Mouse (Mus musculus): Measurements from ENCODE around the gene Vil1. TPM values are rescaled to one million over a fixed set of nuclear protein-coding genes. Genes with fewer than 3 reads are reported as not detected.

Vil1 gene
- polyA plus RNA-seq (2017; shearing (Covaris generic)): under 1 TPM in 2 of 3 experiments, not detected in 1; 0.26 to 0.41 TPM

DNA sequence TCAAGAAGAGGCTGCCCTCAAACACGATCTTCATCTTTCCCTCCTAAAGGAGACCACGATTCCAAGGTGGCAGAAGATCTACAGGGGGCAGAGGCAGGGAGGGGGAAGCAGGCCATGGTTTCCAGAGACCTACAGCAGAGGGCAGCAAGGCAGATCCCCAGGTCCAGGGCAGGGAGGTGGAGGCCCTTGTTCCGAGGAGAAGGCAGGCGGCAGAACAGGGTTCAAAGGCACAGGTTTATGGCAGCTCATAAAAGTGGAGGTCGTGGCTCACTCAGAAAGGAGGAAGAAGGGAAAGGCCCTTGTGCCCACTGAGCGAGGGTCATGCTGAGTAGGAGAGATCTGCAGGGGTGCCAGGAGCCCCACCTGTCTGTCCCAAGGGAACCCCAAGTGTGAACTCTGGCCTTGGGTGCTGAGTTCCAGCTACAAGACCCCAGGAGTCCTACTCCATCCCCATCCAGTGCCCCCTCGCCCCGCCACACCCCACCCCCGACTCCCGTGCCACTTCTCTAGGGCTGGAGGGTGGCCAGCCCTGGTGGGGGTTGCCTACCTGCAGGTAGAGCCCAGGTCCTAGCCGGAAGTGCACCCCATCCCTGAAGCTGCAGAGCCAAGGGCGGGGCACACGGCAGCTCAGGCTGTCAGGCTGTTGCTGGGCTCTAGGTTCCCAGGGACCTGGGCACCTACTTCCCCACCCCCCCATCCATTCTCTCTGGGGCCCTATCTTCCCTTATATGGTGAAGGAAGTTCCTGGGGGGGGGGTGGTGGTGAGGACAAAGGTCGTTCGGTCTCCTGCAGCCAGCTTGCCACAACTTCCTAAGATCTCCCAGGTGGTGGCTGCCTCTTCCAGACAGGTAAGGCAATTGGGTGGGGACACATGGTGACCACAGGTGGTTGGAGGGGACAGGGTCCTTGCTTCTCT is at the start of gene Vil1:
Vil1 (plus strand) TSS at position 788 of the 916 bp plus-strand sequence.
- ATAC-seq: no peak

DNA sequence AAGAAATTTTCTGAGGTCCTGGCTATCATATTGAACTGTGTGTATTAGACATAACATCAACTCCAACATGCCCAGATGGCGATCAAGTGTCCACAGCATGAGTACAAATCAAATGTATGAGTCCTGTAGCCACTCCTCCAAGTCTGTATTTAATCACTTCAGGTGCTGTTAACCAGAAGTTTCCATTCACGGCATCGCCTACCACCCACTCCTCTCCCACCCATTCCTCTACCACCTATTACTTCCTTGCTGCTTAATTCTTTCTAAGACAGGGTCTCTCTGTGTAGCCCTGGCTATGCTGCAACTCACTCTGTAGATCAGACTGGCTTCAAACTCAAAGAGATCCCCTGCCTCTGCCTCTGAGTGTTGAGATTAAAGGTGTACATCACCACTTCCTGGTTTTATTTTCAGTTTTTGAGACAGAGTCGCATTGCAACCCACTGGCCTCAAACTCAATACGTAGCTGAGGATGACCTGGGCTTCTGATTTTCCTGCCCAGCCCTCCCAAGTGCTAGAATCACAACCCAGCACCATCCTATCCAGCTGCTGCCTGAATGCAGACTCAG is 49.1 kb upstream of the Vil1 start:
- ATAC-seq: peak; percentile 63

DNA sequence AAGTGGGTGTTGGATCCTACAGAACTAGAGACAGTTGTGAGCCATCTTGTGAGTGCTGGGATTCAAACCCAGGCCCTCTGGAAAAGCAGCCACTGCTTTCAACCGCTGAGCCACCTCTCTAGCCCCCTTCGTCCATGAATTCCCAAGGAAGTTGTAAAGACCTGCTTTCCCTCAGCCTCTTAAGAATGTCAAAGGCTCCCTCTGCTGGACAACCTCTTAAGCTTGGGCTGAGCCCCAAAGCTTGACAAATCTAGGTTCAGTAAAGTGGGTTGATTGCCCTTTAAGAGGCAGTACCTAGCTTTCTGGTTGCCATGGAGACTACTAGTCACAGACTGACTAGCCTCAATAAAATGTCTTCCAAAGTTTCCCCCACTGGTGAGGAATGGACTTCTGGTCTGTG is 47.4 kb upstream of the Vil1 start, which contains the start of gene Catip:
Catip (plus strand) TSS at position 297 of the 400 bp plus-strand sequence.
- peak; percentile 77 for ATAC-seq

DNA sequence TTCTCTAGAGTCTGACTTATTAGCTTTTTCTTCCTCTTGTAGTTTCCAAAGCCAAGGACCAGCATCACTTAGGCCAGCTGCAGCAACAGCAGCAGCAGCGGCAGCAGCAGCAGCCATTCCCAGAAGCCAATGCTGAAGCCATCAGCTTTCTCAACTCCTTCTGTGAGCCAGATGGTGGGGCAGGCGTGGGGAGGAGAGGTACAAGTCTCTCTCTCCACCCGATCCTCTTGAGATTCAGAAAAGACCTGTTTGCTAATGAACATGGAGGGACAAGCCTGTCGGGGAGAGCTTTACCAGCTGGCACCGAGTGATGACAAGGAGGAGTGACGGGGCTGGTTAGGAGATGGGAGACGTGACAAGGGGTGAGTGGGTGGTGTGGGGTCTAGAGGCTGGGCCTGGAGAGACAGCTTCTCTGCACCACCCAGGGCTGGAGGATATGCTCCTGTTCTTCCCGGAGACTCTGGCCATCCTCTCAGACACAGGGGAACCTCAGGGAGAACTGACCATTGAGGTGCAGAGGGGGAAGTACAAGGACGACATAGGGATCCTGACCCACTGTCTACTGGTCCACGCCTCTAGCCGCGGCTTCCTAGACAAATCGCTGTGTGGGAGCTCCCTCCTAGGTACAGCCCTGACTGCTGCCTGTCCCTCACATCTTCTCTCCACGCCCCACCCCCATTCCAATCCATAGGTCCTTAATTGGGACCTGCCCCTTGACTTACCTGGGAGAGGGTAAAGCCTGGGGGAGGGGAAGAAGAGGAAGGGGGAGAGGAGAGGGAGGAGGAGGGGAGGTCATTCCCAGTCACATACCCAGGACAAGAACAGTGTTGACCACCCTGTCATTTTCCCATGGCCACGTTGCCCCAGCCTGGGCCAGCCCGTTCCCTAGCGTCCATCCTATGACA is 46.6 kb upstream of the Vil1 start:
- ATAC-seq: no peak

DNA sequence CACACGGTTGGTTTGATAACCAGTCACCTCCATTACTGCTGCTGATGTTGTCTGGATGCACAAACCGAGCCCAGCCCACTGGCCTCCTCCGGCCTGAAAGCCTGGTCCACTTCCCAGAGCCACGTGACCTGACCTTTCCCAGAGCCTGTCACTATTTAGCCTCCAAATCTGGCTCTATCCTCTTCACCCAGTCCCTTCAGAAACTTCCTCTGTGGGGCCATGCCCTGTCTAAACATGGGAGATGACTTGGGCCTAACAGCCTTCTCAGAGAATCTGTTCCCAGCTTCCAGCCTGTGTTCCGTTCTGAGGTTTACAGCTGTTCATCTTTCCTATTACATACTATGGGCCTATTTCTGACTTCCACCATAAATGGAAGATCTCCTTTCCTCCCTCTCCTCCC is 45.7 kb upstream of the Vil1 start:
- no peak for ATAC-seq

DNA sequence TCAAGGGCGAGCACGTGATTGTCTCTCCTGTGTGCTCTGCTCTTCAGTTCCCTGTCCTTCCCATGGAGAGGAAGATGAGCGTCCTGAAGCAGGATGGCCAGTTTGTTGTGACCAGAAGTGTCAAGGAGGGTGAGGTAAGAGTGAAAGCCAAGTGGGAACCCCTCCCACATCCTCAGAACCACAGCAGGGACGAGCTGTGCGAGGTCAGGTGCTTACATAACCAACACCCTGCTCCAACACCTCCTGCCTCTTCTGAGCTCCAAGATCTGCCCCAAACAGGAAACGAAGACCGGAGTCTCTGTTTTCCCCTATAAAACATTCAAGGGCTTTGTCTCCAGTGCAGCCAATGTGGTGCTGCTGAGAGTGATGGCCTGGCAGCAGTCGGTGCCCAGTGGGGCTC is 44.9 kb upstream of the Vil1 start:
- ATAC-seq: no peak

DNA sequence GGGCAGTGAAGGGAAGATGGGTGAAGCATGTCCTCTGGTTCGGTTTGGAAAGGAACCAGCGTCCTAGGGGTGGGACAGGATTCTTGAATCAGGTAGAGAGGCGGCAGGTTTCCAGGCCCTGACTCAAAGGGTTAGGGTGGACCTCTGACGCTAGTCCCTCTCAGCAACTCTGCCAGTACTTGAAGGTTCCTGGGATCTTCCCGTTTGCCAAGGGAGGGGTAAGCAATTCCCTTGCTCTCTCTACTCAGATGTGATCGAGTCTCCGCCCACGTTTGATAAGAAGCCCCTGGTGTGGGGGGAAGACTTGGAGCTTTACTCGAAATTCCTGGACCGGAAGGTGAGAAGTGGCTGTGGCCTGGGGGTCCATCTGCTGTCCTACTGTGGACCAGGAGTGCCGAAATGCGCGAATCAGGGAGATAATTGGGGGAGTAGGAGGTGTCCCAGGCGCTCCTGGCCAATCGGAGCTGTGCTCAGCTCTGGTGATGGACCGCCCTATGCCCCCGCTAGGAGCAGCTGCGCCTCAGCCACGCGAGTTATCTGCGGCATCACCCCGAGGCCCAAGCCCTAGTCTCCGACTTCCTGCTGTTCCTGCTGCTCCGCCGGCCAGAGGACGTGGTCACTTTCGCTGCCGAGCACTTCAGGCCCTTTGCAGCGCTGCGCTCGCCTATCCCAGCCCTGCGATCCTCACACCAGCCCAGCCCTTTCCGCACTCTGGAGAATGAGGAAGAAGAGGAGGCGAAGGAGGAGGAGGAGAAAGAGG is 41.1 kb upstream of the Vil1 start:
- no peak for ATAC-seq

DNA sequence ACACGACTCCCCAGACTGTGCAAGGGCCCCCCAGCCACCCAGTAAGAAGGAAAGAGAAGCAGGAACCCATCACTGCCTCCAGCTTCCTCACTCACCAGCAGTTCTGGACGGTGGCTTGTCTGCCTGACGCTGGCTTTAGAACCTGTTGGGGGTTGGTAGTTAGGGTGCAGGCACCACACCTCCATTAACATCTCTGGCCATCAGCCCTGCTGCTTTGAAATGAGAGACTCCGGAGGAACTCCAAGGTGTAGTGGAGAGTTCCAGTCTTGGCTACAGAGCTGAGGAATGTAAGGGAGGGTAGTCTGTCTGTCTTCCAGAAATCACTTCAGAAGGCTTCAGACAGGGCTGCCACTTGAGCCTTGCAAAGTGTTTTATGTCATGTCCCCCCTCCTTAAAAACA is 39.1 kb upstream of the Vil1 start:
- no peak for ATAC-seq

DNA sequence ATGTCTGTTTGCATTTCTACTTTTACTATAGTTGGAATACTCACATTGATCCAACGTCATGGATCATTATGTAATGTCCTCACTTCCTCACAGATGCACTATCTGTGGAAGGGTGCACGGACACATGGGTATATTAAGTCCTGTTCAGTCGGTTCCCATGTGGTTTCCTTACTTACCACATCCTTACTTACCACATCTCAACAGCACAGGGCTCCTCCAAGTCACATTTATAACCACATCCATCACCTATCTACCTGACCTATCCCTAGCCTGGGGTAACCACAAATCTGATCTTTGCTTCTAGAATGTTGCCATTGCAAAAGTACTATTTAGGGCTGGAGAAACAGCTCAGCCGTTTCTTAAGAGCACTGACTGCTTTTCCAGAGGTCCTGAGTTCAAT is 35.8 kb upstream of the Vil1 start:
- ATAC-seq: no peak

DNA sequence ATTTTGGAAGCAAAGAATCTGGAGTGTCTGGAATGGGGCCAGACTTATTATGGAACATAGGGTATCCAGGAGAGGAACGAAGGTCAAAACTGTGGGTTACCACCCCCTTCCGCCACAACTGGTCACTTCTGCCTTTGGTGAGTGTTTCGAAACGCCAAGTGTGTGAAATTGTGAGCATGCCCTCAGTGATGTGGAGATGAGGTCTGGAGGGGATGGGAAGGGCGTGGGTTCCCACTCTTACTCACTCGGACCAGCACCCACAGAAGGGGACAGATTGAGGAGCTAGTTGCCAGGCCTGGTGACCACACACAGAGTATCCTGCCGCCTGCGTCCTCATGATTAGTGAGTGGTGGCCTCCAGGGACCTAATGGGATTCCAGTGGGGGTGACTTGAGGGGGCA is 34.2 kb upstream of the Vil1 start, which contains the start of gene Slc11a1:
Slc11a1 (plus strand) TSS at position 216 of the 400 bp plus-strand sequence.
- ATAC-seq: no peak

DNA sequence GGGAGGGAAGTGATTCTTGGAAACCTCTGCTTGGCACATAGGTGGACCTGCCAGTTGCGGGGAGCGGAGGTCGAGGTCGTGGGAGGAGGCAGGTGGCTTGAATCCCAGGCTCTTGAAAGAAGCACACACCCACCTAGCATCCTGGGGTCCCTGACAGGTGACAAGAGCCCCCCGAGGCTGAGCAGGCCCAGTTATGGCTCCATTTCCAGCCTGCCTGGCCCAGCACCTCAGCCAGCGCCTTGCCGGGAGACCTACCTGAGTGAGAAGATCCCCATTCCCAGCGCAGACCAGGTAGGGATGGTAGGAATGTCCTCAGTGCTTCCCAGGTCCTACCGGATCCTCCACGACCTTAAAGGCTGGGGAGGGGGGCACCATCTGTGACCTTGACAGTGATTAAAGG is 33.6 kb upstream of the Vil1 start:
- no peak for ATAC-seq

DNA sequence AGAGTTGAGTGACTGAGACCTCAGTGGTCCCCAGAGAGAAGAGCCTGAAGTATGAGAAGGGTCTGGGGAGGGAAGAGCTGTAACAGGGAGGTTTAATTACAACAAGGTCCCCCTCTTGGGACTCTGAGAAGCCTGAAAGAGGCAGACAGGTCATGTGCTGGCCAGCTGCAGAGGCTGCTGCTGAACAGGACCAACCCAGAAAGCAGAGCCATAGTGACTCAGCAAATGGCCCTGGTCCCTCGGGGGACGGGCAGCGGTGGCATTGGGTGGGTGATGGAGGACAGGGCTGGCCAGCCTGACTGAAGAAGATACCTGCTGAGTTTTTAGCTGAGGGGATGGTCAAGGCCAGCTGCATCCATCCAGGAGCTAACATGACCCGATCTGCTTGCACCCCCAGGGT is 32.8 kb upstream of the Vil1 start:
- no peak for ATAC-seq

DNA sequence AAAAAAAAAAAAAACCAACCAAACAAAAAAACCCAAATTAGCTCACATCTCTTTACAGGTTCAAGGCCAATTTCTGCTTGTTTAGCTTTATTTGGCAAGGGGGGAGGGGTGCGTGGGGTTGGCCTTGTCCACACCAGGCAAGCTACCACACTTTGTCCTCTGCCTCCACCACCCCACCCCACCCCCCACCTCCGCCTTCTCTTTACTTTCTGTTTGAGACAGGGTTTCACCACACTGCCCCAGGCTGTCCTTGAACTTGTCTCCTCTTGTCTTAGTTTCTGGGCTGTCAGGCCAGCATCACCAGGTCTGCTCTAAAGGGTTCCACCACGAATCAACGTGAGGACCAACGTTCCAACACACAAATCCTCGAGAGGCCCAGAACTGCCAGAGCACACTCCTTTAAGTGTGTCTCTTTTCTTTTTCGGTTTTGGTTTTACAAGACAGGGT is 30.1 kb upstream of the Vil1 start:
- no peak for ATAC-seq

DNA sequence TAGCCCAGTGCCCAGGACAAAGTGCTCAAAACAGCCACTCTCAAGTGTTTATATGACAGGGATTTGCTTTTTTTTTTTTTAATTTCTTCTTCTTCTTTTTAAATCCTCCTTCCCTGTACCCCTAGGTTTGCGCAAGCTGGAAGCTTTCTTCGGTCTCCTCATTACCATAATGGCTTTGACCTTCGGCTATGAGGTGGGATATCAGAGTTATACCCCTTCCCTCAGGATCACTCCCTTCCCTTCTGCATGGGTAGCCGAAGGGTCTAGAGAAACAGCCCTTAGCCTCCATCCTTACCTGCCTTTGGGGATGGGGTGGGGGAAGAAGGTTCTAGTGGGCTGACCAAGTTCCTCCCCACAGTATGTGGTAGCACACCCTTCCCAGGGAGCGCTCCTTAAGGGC is 28.7 kb upstream of the Vil1 start:
- no peak for ATAC-seq

DNA sequence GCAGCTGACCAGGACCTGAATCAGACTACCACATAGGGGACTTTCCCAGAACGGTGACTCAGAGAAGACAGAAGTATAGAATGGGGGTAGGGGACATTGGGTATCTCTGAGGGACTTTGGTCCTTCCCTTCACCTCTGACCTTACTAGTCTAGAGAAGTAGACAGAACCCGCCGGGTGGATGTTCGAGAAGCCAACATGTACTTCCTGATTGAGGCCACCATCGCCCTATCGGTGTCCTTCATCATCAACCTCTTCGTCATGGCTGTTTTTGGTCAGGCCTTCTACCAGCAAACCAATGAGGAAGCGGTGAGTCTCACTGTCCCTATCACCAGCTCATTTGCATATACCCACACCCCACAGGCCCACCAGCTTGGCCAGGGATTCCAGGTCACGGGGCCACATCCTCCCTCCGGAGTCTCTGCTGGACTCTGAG is 27.6 kb upstream of the Vil1 start:
- ATAC-seq: no peak

DNA sequence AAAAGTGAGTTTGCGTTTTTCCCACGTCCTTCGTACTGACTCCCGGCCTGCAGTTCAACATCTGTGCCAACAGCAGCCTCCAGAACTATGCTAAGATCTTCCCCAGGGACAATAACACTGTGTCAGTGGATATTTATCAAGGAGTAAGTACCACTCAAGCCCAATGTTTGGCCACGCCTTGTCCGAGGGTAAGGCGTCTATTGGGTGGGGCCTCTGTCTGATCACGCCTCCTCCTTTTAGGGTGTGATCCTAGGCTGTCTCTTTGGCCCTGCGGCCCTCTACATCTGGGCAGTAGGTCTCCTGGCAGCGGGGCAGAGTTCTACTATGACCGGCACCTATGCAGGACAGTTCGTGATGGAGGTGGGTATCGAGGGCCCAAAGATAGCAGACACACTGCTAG is 25.8 kb upstream of the Vil1 start:
- ATAC-seq: no peak

DNA sequence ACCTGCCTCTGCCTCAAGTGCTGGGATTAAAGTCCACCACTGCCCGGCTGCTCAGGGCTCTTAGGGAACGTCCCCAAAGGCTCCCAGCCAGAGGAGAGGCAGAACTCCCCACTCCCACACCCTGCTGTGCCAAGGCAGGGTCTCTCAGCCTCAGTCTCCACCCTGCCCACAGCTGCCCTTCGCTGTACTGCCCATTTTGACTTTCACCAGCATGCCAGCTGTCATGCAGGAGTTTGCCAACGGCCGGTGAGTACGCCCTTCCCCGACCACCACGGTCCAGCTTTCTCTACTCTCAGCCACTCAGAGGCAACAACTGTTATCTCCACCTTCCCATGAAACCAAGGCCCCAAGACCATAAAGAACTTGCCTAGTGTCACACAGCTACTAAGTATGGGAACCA is 24.7 kb upstream of the Vil1 start:
- no peak for ATAC-seq

DNA sequence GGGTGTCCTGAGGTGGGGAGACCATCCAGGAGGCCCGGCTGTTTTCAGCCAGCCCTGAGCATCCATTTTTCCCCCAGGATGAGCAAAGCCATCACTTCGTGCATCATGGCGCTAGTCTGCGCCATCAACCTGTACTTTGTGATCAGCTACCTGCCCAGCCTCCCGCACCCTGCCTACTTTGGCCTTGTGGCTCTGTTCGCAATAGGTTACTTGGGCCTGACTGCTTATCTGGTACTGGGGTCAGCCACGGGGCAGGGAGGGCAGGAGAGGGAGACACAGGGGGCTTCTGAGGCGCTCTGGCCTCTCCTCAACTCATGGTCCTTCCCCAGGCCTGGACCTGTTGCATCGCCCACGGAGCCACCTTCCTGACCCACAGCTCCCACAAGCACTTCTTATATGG is 24.1 kb upstream of the Vil1 start:
- ATAC-seq: no peak

DNA sequence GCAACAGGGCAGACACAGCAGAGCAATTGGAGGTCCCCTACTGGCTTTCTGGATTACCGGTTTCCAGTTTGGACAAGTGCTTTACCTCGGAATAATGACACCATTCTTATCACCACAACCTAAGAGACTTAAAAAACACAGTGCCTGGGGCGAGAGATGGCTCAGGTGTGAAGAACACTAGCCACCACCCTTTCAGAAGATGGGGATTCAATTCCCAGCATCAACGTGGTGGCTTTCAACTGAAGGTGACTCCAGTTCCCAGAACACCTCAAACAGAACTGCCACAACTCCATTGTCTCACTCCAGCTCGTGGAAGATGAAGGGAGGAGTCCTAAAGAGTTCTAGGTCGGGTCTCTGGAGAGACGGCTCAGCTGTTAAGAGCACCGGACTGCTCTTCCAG is 23.6 kb upstream of the Vil1 start:
- ATAC-seq: no peak

DNA sequence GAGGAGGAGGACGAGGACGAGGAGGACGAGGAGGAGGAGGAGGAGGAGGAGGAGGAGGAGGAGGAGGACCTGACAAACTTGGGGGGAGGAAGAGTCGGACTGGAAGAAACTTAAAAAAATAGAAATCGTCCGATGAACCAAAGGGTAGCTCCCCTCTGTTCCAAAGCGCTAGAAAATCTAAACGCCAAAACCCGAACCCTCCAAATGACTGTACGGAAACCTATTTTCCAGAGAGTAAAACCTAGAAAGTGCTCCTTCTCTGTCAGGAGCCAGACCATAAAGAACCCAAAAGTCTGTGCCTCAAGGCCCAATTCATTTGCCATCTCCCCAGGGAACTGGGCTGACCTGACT is 22.8 kb upstream of the Vil1 start:
- ATAC-seq: no peak

DNA sequence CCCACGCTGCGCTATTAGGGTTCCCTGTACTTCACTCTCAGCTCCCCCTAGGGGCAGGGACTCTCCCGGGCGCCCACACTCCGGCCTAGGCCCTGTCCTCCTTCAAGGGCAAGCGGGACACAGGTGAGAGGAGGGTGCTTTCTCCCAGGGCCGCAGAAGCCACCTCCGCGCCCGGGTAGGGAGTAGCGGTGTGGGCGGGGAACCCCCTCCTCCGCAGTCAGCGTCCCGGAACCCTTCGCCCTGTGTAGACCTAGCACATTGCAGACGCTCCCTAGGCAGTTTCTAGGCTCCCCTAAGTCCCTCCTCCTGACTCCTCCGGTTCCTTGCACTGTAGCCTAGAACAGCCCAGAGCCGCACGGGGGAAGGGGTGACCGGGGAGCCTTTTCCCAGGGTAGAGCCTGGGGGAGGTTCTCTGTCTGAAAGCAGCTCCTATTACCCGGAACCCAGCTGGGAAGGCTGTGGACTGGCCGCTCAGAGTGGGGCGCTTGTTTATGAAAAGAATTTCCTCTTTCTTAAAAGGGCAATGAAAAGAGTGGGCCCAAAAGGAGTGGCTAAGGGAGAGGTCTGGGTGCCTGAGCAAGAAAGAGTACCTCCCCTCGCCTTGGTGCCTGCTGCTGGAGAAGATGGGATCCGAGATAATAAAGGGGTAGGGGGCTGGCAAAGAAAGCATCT is 22.3 kb upstream of the Vil1 start:
- ATAC-seq: peak; percentile 70
